Mouse (Mus musculus): Measurements from ENCODE around the gene 4930432M17Rik.

DNA sequence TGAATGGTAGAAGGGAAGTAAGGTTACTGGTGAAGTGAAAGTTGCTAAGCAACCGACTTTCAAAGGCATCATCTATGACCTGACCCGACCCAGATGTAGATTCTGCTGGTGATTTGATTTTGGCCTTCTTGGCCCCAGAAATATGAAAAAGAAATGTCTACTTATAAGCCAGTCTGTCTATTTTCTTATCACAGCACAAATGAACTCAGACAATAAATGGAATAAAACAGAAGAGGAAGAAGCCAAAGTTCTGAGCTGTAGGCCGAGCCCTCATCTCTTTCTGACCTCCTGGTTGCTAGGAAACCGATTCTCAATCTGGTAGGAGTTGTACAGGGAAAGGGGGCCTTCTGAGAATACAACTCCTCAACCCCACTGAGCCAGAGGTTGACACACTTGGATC lies at the start of gene 4930432M17Rik:
- TF ChIP-seq CTCF (IDR thresholded peaks at IDR 0.05; ENCODE audit: low read depth) = no peak
- no peak for TF ChIP-seq EP300 (IDR thresholded peaks at IDR 0.05; ENCODE audit: low read depth)
